Mouse (Mus musculus) kidney, adult 2 months (tissue): ENCODE measurements at regions not wholly inside any gene's neighbourhood (a gene's known extent, or its start where the extent isn't known, plus 50 kb on each side); places are given as distances from the start of the nearest gene placed in this dataset.

Experiments used
- DNase-seq: peaks from one replicate; pipeline ENCODE4 v3.0.0; 2021
- H3K27ac ChIP-seq: fragments of 200-500 bp; 2 replicates; pipeline ENCODE4 v1.5.1; 2012; ENCODE audit warnings: low read depth, low read length, control low read depth, inconsistent platforms; ENCODE audit not compliant: insufficient read depth
- H3K27me3 ChIP-seq: fragments of 200-500 bp; replicated peaks from 2 replicates; pipeline ENCODE4 v1.6.1; 2012; ENCODE audit warnings: mild to moderate bottlenecking, moderate library complexity, low read length, inconsistent platforms; ENCODE audit not compliant: control insufficient read depth, insufficient read depth
- H3K36me3 ChIP-seq: fragments of 200-500 bp; 2 replicates; pipeline ENCODE4 v1.6.1; 2012; ENCODE audit warnings: mild to moderate bottlenecking, moderate library complexity, low read length, inconsistent platforms; ENCODE audit not compliant: control insufficient read depth, insufficient read depth
- H3K4me1 ChIP-seq: fragments of 200-500 bp; 2 replicates; pipeline ENCODE4 v1.6.1; 2011; ENCODE audit warnings: low read length; ENCODE audit not compliant: control insufficient read depth, insufficient read depth
- H3K4me3 ChIP-seq: fragments of 200-500 bp; 2 replicates; pipeline ENCODE4 v1.5.1; 2011; ENCODE audit warnings: mild to moderate bottlenecking, low read depth, low read length, control low read depth; ENCODE audit not compliant: insufficient read depth
- CTCF ChIP-seq: fragments of 200-500 bp; conservative IDR thresholded peaks from 2 replicates; pipeline ENCODE4 v1.5.1; 2011; ENCODE audit warnings: low read depth, mild to moderate bottlenecking, control low read depth, low read length, moderate library complexity, mixed read lengths; ENCODE audit not compliant: insufficient read depth, insufficient read length
- POLR2A ChIP-seq: fragments of 200-500 bp; IDR thresholded peaks from one replicate; pipeline ENCODE4 v1.6.1; 2011; ENCODE audit warnings: low read depth, low read length, control low read depth
- WGBS: fragments of 180-500 bp; shearing (Covaris S2); methylation state at CpG from one replicate; pipeline ENCODE4 v1.1.7; 2018; 5-methylcytosine and 5-hydroxymethylcytosine counted together

GRCm38 (mm10) chr1:57684387-57685162 is 89.4 kb upstream of the Spats2l start:
- Histone ChIP-seq H3K4me1 (no peaks in the 10 kb centered on the region), H3K27ac (no peak overlapping the region), H3K36me3 (no peaks in the 10 kb centered on the region), H3K27me3 (no peaks in the 10 kb centered on the region), H3K4me3 (no peak overlapping the region)
- no peak for DNase-seq
- no peak for TF ChIP-seq POLR2A
- TF ChIP-seq CTCF: no peak
- WGBS: 60% methylated on average over 14 of the region's 14 CpGs

GRCm38 (mm10) chr1:57689253-57689652 is 84.7 kb upstream of the Spats2l start:
- Histone ChIP-seq H3K27ac (no peak overlapping the region), H3K36me3 (no peaks in the 10 kb centered on the region), H3K27me3 (no peaks in the 10 kb centered on the region), H3K4me3 (no peak overlapping the region), H3K4me1 (no peaks in the 10 kb centered on the region)
- DNase-seq: no peak
- TF ChIP-seq CTCF (no peak), POLR2A (no peak)

- H3K36me3 ChIP-seq: no peaks in the 10 kb centered on the region
- H3K4me1 ChIP-seq: no peaks in the 10 kb centered on the region
- DNase-seq: no peak
- no peak overlapping the region for H3K4me3 ChIP-seq
- no peak overlapping the region for H3K27ac ChIP-seq
- H3K27me3 ChIP-seq: no peaks in the 10 kb centered on the region
- WGBS: 76% methylated on average over 4 of the region's 4 CpGs
- TF ChIP-seq CTCF (no peak), POLR2A (no peak)
Observed at GRCm38 (mm10) chr1:57707906-57708305, 66.1 kb upstream of the Spats2l start.

GRCm38 (mm10) chr1:57712916-57713503 is 61.0 kb upstream of the Spats2l start:
- DNase-seq: no peak
- H3K27me3 ChIP-seq: no peaks in the 10 kb centered on the region
- no peak for TF ChIP-seq CTCF
- no peak for TF ChIP-seq POLR2A
- no peaks in the 10 kb centered on the region for H3K36me3 ChIP-seq
- WGBS: 52% methylated on average over 5 of the region's 5 CpGs
- no peak overlapping the region for H3K4me3 ChIP-seq
- H3K27ac ChIP-seq: no peak overlapping the region
- no peaks in the 10 kb centered on the region for H3K4me1 ChIP-seq

GRCm38 (mm10) chr1:57717139-57717800 is 56.7 kb upstream of the Spats2l start:
- WGBS: 71% methylated on average over 5 of the region's 5 CpGs
- H3K27me3 ChIP-seq: no peaks in the 10 kb centered on the region
- no peak for DNase-seq
- no peaks in the 10 kb centered on the region for H3K4me1 ChIP-seq
- H3K4me3 ChIP-seq: no peak overlapping the region
- no peaks in the 10 kb centered on the region for H3K36me3 ChIP-seq
- TF ChIP-seq CTCF: no peak
- TF ChIP-seq POLR2A: no peak
- no peak overlapping the region for H3K27ac ChIP-seq

- TF ChIP-seq CTCF: no peak
- TF ChIP-seq POLR2A: no peak
- Histone ChIP-seq H3K27me3 (no peaks in the 10 kb centered on the region), H3K4me3 (no peak overlapping the region), H3K4me1 (no peaks in the 10 kb centered on the region), H3K27ac (no peak overlapping the region), H3K36me3 (no peaks in the 10 kb centered on the region)
- 63% methylated on average over 7 of the region's 7 CpGs for WGBS
- DNase-seq: no peak
Observed at GRCm38 (mm10) chr1:57718409-57718808, 55.6 kb upstream of the Spats2l start.
